Mouse (Mus musculus) CD4-positive helper T cell, adult 2 months (primary cell): ENCODE data around the gene Rsrp1.

Experiments
- DNase-seq: peaks from one replicate; pipeline ENCODE4 v3.0.0-alpha.2; 2012; ENCODE audit warnings: low read depth, missing footprints, low spot score

Rsrp1 gene

DNA sequence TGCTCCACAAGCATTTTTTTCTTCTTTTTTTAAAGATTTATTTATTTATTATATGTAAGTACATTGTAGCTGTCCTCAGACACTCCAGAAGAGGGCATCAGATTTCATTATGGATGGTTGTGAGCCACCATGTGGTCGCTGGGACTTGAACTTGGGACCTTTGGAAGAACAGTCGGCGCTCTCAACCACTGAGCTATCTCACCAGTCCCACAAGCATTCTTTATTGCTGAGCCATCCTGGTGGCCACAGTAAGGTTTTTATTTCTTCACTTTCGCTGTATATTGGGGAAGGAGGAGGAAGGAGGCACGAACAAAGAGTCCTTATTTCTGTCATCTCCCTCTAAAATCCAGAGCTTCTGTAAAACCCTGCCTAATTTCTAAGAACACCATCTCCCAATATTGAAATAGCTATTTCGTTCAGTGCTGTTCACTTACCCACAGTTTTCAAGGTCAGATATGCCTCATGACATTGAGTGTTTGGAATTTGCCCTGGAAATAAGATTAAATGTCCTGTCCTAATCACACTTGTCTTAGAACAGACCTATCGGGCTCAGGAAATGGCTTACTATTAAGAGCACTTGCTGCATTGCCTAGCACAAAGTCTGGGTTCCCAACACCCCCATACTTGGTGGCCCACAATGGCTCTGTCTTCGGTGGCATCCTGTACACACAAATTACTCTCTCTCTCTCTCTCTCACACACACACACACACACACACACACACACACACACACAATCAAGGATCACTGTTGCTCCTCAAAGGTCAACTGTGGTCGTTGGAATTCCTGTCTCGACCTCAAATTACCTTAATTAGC, 1.1 kb upstream of the Rsrp1 start:
- DNase-seq = no peak

DNA sequence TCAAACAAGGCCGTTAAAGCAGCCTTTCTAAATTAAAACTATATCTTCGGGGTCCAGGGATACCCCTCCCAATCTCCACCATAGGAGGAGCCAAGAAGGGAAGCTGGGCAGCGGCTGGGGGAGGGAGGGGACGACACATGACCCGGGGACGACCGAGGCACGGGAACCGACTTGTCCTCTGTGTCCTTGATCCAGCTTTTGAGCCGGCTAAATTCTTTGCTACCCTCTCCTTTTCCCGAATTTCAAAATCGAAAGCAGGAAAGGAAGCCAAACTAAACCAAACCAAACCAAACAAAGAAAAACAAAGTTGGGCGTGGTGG, 507 bp upstream of the Rsrp1 start:
- no peak for DNase-seq

DNA sequence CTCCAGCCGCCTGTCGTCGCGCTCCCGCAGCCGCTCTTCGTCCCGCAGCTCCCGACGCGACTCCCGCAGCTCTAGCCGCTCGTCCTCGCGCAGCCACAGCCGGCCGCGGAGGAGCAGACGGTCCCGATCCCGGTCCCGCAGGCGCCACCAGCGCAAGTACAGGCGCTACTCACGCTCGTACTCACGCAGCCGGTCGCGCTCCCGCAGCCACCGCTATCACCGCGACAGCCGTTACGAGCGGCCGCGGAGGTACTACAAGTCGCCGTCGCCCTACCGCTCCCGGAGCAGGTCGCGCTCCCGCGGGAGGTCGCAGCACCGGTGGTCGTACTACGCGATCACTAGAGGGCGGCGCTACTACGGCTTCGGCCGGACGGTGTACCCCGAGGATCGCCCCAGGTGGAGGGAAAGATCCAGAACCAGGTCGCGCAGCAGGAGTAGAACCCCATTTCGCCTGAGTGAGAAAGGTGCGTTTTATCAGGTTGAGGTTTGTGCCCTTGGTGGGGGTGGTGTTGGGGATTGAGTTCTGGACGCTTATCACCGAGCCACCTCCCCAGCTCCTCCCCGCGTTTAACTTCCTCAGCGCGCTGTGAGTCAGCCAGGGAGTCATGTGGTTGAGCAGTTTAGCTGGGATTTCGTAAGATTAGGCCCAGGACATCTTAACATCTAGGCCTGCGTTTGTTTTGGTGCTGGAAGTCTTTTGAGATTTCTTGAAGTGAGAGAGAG, 788 bp downstream of the Rsrp1 start:
- peak; percentile 83 for DNase-seq

DNA sequence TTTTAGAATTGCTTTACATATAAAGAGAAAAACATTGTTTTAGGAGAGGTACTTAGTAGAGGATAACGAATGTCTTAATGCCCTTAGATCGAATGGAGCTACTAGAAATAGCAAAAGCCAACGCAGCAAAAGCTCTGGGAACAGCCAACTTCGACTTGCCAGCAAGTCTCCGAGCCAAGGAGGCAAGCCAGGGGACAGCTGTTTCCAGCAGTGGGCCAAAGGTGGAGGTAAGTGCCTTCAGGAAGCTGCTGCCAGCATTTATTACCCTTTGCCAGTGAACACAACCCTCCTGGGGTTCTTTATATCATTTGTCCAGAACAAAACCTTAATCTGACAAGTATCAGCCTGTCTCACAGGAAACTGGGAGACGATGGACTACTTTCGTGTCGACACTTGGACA, 1.8 kb downstream of the Rsrp1 start:
- no peak for DNase-seq

DNA sequence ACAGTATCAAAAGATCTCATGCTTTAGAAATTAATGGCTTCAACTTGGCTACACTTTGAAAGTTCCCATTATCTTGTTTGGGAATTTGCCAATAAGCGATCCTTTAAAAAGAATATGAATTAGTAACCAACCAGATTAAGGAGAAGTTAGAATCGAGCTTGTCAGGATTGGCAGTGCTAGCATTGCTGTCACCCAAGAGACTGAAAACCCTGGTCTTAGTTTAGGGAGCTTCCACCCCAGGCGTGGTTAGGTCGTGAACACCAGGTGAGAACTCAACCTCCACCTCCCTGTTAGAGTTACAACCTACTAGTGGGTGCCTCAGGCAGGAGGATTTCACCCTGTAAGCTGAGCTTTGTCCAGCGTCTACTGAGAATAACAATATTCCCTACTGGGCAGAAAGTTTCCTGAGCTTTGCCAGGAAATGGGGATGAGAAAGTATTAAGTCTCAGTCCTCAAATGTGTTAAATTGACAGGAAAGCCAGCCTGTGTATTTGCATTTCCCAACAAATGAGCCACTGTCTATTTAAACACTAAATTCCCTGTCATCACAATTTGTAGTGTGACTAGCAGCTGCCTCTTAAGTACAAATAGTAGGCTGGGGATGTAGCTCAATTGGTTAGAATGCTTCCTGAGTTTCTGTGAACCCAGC, 4.5 kb downstream of the Rsrp1 start:
- peak; percentile 40 for DNase-seq

DNA sequence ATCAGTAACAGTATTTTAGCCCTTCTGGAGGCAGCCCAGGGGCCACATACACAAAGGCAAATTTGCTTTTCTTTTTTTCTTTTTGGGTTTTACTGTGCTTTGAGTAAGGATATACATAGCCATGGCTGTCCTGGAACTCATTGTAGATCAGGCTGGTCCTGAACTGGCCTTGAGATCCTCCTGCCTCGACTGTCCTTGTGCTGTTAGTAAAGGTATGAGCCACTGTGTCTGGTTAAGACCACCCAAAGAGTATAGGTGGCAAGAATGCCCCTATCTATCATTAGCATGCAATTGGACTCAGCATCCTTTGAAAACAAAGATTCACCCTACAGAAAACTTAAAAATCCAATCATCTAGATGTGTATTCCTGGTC, 5.1 kb downstream of the Rsrp1 start:
- no peak for DNase-seq

DNA sequence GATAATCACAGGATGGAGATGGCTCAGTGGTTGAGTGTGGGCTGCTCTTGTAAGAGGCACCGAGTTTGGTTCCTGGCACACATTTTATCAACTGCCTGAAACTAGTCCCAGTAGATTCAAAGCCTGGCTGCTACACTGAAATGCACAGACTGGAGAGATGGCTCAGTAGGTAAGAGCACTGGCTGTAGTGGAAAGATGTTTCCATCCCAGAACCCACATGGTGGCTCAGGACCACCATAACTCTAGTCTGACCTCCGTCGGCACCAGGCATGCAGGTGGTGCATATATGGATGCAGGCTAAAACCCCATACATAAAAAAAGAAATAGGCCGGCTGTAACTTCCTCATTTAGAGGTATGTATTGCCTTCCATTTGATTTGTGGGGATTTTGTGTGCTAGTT, 6.1 kb downstream of the Rsrp1 start:
- DNase-seq = peak; percentile 41

DNA sequence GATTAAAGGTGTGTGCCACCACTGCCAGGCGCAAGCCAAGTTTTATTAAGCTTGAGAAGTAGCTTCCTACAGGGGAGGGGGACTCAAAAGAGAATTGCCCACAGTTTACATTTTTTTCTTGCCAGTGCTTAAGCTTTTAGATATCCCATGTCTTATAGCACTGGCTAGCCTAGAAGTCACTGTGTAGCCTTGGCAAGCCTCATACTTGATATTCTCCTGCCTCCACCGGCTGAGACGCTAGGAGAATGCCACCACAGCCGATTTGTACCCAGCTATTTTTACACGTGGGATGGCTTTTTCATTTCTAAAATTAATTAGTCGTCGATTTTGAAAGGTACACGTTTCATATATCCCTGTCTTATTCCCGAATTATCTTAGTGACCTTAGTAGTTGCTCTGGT, 6.8 kb downstream of the Rsrp1 start:
- DNase-seq = no peak

DNA sequence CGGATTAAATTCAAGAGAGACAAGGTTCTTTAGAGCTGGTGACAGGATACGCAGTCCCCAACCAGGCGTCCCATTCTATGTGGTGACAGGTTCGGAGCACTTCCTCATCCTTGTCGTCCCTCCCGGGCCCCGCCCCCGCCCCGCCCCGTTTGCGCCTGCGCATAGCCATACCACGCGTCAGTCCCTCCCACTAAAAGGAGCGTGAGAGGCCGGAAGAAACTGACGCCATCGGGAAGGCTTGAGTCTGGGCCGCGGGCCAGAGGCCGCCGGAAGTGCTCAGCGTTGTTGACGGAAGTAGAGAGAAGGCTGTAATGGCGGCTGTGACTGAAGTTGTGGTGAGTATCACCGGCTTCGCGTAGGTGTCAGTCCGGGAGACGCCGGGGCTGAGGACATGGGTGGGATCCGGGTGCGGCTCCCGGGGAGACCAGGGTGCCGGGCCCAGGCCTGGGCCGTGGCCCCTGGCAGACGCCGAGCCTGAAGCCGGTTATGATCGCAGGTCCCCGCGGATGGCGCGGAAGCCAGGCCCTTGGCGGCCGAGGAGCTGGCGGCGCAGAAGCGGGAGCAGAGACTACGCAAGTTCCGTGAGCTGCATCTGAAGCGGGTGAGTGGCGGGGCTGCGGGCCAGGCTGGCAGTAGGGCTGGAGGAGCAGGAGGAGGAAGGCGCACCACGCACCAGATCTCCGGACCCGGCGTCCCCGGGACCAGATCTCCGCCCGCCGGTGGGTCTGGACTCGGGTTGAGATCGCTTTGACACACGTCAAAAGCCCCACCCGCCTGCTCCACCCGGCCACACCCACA, 7.5 kb downstream of the Rsrp1 start, which contains the start of gene Syf2:
TSS of gene Syf2 (plus strand) at position 215 of the 798 bp plus-strand sequence.
- DNase-seq = peak; percentile 99

DNA sequence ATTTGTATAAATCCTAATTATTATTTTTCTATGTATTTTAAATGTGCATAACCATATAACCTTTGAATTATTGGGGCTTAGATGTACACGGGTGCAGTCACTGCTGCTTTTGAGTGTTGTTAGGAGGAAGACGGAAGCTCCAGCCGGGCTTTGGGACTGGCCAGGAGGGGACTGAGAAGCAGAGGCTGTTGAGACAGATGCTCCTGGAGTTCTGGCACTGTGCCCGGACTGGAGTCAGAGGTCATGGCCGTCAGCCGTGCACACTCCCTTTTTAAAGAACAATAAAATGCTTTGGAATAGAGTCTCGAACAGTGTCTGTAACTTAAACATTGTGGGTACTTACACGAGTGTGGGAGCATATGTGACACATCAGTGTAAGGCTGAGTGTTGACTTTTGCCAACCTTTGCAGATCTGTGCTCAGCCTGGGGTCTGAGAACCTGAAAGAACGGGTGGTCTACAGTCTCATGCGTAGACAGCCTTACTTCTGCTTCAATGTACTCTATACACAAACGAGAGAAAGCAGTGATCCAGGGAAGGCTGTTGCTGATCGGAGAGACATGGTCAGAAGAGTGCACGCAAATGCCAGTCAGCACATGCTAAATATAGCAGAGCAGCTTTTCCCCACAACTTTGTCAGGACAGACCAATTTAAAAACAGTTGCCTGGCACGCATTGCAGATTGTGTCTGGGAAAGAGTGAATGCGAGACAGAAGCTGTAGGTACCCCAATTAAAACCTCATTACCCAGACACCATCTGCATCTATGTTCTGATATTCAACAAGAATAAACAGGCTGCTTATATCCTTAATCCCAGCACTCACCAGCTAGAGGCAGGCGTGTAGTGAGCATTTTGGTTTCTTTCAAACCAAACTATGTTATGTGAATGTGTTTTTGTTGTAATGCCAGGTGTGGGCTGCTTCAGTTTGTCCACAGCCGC, 14.1 kb downstream of the Rsrp1 start:
- no peak for DNase-seq

DNA sequence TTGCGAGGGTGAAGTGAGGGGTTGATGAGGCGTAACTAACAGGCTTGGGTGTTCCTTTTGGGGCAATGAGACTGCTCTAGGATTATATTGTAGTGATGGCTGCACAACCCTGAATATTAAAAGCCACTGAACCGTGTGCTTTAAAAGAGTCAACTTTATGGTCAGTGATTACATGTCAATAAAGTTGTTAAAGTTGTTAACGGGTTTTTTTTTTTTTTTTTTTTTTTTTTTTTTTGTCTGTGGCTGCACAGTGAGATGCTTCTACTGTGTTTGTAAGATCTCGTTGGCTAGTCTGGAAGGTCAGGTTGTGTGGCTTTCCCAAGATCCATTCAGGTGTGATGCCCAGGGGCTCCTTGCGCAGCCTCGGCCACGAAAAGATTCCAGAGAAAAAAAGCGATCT, 16.5 kb downstream of the Rsrp1 start:
- DNase-seq = no peak

DNA sequence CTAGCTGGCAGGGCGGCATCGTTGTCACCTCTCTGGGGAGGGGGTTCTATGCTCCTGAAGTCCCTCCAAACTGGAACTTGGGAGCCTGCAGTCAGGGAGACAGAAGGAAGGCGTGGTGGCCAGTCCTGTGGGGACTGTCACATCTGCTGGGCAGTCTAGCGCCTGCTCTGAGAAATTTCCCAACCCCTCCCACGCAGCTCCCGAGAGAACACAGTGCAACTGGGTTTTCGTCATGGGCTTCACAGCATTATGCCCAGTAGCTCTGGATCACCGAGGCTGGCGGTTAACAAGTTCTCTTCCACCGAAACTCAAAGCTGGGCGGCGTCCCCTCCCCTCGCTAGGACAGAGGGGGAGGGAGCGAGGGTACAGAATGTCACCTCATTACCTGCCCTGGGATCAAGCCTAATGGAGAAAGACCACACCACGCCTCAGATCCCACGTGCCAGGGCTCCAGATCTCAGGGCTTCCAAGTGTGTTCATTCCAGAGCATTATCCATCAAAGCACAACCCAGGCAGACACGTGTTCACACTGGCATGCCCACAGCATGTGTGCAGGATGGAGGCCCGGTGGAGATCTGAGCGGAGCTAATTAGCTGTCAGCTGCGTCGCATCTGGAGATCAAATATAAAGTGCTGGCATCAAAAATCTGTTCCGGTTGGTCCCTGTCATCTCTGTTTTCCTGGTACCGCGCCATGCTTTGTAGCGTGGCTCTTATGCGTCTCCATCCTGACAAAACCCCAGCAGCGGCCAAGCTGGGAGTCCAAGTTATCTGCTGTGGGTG, 20.6 kb downstream of the Rsrp1 start:
- no peak for DNase-seq

DNA sequence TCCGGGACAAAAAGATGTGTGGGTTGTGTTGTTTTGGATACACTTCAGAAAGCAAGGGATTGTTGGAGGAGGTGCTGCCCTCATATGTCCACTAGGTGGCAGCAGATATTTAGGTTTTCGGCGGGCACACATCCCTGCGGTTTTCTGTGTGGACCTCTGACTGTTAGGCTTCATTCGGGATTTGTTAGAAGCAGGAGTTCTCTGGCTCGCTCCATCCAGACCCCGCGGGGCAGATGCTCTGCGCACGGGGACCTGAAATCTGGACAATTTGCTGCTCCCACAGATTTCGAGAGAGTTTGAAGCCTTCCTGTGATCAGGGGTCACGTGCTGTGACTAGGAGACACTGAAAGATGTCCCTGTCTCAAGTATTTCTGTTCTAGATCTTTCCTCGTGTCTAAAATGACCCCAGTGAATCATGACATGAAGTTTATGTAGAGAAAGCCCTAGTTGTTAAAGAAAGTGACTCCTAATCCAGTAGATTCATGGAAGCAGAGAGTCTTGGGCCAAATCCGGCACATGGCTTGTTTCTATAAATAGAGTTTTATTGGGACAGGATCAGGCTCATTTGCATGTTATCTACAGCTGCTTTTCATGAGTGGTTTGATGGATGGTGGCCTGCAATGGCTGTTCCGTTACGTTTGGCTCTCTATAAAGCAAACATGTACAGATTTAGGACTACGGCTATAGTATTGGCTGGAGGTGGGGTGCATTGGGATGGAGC, 22.8 kb downstream of the Rsrp1 start:
- peak; percentile 65 for DNase-seq

DNA sequence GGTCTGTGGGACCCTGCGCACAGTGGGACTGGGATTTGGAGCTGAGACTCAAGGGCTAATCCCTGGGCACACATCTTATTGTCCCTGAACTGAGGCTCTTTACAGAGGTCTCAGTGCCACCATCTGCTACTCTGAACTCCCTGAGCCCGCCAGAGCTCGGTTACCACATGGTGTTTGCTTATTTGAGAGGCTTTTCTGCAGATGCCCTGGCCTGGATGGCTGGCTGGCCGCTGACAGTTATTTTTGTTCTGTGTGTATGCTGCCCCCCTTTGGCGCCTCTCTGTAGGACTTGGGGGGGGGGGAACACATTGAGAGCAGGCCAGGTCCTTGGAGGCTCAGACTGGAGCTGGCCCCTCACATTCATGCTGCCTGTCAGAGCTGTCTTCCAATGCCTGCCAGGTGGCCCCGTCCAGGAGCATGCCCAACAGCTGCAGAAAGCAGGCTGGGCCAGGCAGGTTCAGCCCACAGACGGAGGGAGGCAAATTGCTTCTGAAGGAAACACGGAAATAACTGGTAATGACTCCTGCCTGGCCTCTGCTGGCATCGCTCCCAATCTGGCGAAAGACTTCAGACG, 27.2 kb downstream of the Rsrp1 start:
- DNase-seq = no peak

DNA sequence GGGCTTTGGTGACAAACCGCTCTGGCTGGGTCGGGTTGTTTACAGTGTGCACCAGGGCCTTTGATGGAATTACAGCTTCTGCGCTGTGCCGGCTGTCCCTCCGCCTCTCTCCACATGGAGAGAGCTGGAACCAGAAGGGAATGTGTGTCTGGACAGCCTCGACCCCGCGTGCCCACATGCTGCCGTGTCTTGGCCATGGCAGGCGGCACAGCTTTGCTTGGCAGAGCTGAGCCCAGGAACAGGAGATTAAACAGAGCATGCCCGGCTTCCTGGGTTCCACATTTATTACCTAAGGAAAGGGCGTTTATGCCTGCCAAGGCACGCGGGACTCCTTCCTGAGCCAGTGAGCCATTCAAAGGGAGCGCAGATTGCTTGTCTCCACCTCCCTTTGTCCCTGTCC, 31.1 kb downstream of the Rsrp1 start:
- DNase-seq = no peak

DNA sequence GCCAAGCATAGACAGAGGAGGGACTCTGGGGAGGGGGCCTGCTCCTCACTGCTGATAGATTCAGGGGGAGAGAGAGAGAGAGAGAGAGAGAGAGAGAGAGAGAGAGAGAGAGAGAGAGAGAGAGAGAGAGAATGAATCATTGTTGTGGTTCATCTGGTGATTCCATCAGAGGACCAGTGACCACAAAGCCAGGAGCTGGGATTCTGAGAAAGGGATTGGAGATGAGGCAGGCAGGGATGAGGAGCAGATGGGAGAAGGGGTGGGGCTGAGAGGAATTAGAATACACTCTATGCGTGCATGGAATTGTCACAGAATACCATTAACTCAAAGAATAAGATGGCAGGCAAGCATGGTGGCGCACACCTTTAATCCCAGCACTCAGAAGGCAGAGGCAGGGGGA, 31.8 kb downstream of the Rsrp1 start:
- DNase-seq = no peak

DNA sequence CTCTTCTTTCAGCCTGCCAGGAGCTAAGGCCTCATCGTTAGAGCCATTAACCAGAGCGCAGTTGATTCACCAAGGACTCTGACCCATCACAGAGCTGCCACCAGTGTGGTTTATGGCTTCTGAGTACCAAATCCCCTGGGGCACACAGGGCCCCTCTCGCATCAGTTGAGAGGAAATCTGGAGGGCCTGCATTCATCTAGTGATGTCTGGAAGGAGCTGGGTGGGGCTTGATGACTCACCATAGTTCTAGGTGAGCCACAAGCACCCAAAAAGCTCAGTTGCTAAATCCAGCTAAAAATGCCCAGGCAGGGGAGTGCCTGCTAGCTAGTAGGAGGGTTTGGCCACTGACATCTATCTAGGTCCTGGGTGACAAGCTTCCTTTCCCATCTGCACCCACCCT, 32.5 kb downstream of the Rsrp1 start:
- DNase-seq = no peak

DNA sequence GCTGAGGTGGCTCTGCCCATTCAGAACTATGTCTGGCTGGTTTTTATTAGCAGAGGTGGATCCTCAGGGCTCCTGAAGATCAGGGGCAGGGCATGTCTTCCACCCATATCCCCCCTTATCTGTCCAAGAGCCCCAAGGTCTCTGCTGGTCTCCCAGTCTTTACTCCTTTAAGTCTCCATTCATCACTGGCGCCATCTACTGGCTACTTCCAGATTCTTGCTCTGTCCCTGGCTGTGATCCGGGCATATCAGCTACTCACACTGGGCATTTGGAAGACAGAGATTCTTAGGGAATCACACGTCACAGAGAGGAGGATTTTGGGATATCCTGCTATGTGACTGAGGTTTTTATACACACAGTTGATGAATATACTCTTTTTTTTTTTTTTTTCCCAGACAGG, 32.9 kb downstream of the Rsrp1 start:
- peak; percentile 61 for DNase-seq
